Mouse (Mus musculus): ENCODE measurements at regions not wholly inside any gene's neighbourhood (a gene's known extent, or its start where the extent isn't known, plus 50 kb on each side); places are given as distances from the start of the nearest gene placed in this dataset.

GRCm38 (mm10) chr8:36304809-36305208 is 539.2 kb downstream of the Gm19410 start:
- no peak overlapping the region for H3ac ChIP-seq (ENCODE audit: control insufficient read depth, insufficient read length, low read depth)
- H3K79me2 ChIP-seq (ENCODE audit: control insufficient read depth, insufficient read depth), result no peaks in the 10 kb centered on the region
- no peak for TF ChIP-seq CEBPB (IDR thresholded peaks at IDR 0.05; ENCODE audit: low read depth)
- TF ChIP-seq MYOD1 (IDR thresholded peaks at IDR 0.05; ENCODE audit: control insufficient read depth, insufficient read length, low read depth), result no peak
- no peak for TF ChIP-seq MAX (IDR thresholded peaks at IDR 0.05)
- no peak for TF ChIP-seq FOSL1 (IDR thresholded peaks at IDR 0.05; ENCODE audit: insufficient read depth, low read length, poor library complexity, severe bottlenecking)
- TF ChIP-seq CTCF (IDR thresholded peaks at IDR 0.05; ENCODE audit: control insufficient read depth, insufficient read depth, insufficient read length), result no peak
- no peak for TF ChIP-seq MYOG (IDR thresholded peaks at IDR 0.05; ENCODE audit: control insufficient read depth, extremely low read depth, insufficient read length)
- no peak for TF ChIP-seq USF1 (IDR thresholded peaks at IDR 0.05; ENCODE audit: low read depth)
- H3K27me3 ChIP-seq (ENCODE audit: control insufficient read depth, insufficient read depth, insufficient read length), result peaks cover under 1% of the 10 kb centered on the region
- H3K4me3 ChIP-seq (ENCODE audit: insufficient read depth, poor library complexity, severe bottlenecking), result no peak overlapping the region
- no peaks in the 10 kb centered on the region for H3K79me3 ChIP-seq (ENCODE audit: low read depth)
- no peaks in the 10 kb centered on the region for H3K36me3 ChIP-seq (ENCODE audit: control insufficient read depth, insufficient read depth)

DNA sequence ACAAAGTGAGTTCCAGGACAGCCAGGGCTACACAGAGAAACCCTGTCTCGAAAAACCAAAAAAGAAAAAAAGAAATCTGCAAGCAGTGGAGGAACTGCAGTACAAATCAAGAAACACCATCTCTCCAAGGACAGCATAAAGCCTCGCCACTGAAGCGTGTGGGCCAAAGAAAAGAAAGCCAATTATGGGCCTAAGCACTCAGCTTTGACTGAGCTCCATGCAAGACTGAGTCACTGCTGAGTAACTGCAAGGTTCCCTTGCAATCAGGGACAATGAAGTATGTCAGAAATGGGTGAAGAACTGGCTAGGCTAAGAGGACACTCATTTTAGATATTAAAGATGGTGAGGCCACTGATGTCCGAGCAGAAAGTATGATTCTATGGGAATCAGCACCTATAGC is 540.7 kb downstream of the Gm19410 start:
- H3ac ChIP-seq (ENCODE audit: control insufficient read depth, insufficient read length, low read depth), result no peak overlapping the region
- TF ChIP-seq MYOG (IDR thresholded peaks at IDR 0.05; ENCODE audit: control insufficient read depth, extremely low read depth, insufficient read length) (no peak), FOSL1 (IDR thresholded peaks at IDR 0.05; ENCODE audit: insufficient read depth, low read length, poor library complexity, severe bottlenecking) (no peak), CTCF (IDR thresholded peaks at IDR 0.05; ENCODE audit: control insufficient read depth, insufficient read depth, insufficient read length) (no peak), MYOD1 (IDR thresholded peaks at IDR 0.05; ENCODE audit: control insufficient read depth, insufficient read length, low read depth) (no peak), CEBPB (IDR thresholded peaks at IDR 0.05; ENCODE audit: low read depth) (no peak), USF1 (IDR thresholded peaks at IDR 0.05; ENCODE audit: low read depth) (no peak), MAX (IDR thresholded peaks at IDR 0.05) (no peak)

DNA sequence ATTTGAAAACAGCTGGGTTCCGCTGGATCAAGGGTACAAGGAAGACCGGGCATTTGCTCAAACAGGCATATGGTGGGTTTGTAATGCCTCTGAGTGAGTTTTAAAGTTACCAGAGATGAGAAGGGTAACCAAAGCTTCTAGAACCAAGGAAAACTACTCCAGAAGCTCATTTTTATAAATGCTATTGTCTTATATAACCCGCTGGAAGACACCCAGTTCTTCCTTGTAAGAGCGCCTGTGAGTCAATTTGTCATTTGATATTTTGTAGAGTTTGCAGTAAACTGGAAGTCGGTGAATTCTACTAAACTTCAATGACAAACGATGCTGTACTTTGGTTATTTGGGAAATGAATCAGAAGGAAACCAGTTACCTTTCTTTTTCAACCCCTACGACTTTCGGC is 541.9 kb downstream of the Gm19410 start:
- Histone ChIP-seq H3K27me3 (ENCODE audit: control insufficient read depth, insufficient read depth, insufficient read length) (peaks cover 15% of the 10 kb centered on the region), H3K4me3 (ENCODE audit: insufficient read depth, poor library complexity, severe bottlenecking) (no peak overlapping the region)
- TF ChIP-seq MAX (IDR thresholded peaks at IDR 0.05) (no peak), MYOD1 (IDR thresholded peaks at IDR 0.05; ENCODE audit: control insufficient read depth, insufficient read length, low read depth) (no peak), CEBPB (IDR thresholded peaks at IDR 0.05; ENCODE audit: low read depth) (no peak), MYOG (IDR thresholded peaks at IDR 0.05; ENCODE audit: control insufficient read depth, extremely low read depth, insufficient read length) (no peak), FOSL1 (IDR thresholded peaks at IDR 0.05; ENCODE audit: insufficient read depth, low read length, poor library complexity, severe bottlenecking) (no peak), CTCF (IDR thresholded peaks at IDR 0.05; ENCODE audit: control insufficient read depth, insufficient read depth, insufficient read length) (no peak), USF1 (IDR thresholded peaks at IDR 0.05; ENCODE audit: low read depth) (no peak)

More for the DNA sequence above, 540.7 kb downstream of the Gm19410 start:
- Histone ChIP-seq H3K36me3 (ENCODE audit: control insufficient read depth, insufficient read depth) (no peaks in the 10 kb centered on the region), H3K27me3 (ENCODE audit: control insufficient read depth, insufficient read depth, insufficient read length) (peaks cover 8% of the 10 kb centered on the region), H3K4me3 (ENCODE audit: insufficient read depth, poor library complexity, severe bottlenecking) (no peak overlapping the region), H3K79me2 (ENCODE audit: control insufficient read depth, insufficient read depth) (no peaks in the 10 kb centered on the region), H3K79me3 (ENCODE audit: low read depth) (no peaks in the 10 kb centered on the region)

DNA sequence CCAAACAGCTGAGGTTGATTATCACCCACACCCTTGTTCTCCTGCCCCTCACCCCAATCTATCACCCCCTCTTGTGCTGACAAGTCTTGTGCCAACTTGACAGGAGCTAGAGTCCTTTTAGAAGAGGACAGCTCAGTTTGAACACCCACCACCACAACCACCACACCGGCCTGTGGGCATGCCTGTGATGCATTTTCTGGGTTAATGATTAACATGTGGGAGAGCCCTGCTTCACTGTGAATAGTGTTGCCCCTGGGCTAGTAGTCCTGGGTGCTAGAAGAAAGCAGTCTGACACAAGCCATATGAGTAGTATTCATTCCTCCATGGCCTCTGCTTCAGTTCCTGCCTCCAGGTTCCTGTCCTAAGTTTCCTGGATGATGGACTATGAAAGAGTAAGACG is 542.5 kb downstream of the Gm19410 start:
- no peaks in the 10 kb centered on the region for H3K36me3 ChIP-seq (ENCODE audit: control insufficient read depth, insufficient read depth)
- no peaks in the 10 kb centered on the region for H3K79me2 ChIP-seq (ENCODE audit: control insufficient read depth, insufficient read depth)
- peaks cover 15% of the 10 kb centered on the region for H3K27me3 ChIP-seq (ENCODE audit: control insufficient read depth, insufficient read depth, insufficient read length)
- H3ac ChIP-seq (ENCODE audit: control insufficient read depth, insufficient read length, low read depth), result no peak overlapping the region
- TF ChIP-seq MAX (IDR thresholded peaks at IDR 0.05), result no peak
- no peak for TF ChIP-seq USF1 (IDR thresholded peaks at IDR 0.05; ENCODE audit: low read depth)
- TF ChIP-seq FOSL1 (IDR thresholded peaks at IDR 0.05; ENCODE audit: insufficient read depth, low read length, poor library complexity, severe bottlenecking), result no peak
- TF ChIP-seq MYOG (IDR thresholded peaks at IDR 0.05; ENCODE audit: control insufficient read depth, extremely low read depth, insufficient read length), result no peak
- no peak for TF ChIP-seq MYOD1 (IDR thresholded peaks at IDR 0.05; ENCODE audit: control insufficient read depth, insufficient read length, low read depth)
- TF ChIP-seq CEBPB (IDR thresholded peaks at IDR 0.05; ENCODE audit: low read depth), result no peak
- no peak for TF ChIP-seq CTCF (IDR thresholded peaks at IDR 0.05; ENCODE audit: control insufficient read depth, insufficient read depth, insufficient read length)
- H3K79me3 ChIP-seq (ENCODE audit: low read depth), result no peaks in the 10 kb centered on the region
- no peak overlapping the region for H3K4me3 ChIP-seq (ENCODE audit: insufficient read depth, poor library complexity, severe bottlenecking)

More for the DNA sequence above, 541.9 kb downstream of the Gm19410 start:
- H3ac ChIP-seq (ENCODE audit: control insufficient read depth, insufficient read length, low read depth), result no peak overlapping the region
- no peaks in the 10 kb centered on the region for H3K79me3 ChIP-seq (ENCODE audit: low read depth)
- H3K36me3 ChIP-seq (ENCODE audit: control insufficient read depth, insufficient read depth), result no peaks in the 10 kb centered on the region
- no peaks in the 10 kb centered on the region for H3K79me2 ChIP-seq (ENCODE audit: control insufficient read depth, insufficient read depth)

DNA sequence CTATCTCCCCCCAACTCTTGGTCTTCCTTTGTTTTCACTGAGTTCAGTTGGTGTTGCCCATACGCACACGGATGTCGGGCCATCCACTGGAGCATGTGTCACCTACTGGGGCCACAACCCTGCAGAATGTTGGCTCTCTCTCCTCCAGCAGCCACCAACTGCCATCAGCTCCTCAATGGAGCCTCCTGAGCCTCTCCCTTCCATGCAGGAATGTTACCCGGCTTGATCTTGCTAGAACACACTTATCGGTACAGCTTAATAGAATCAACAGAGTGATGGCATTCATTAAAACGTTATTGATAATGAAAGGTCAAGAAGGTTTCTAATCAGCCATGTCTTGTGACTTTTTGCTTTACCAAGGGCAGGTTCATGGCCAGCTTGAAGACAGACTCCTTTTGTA is 543.7 kb downstream of the Gm19410 start:
- no peaks in the 10 kb centered on the region for H3K36me3 ChIP-seq (ENCODE audit: control insufficient read depth, insufficient read depth)
- no peak overlapping the region for H3ac ChIP-seq (ENCODE audit: control insufficient read depth, insufficient read length, low read depth)
- no peaks in the 10 kb centered on the region for H3K79me3 ChIP-seq (ENCODE audit: low read depth)
- peaks cover 15% of the 10 kb centered on the region for H3K27me3 ChIP-seq (ENCODE audit: control insufficient read depth, insufficient read depth, insufficient read length)
- no peak overlapping the region for H3K4me3 ChIP-seq (ENCODE audit: insufficient read depth, poor library complexity, severe bottlenecking)
- no peak for TF ChIP-seq CEBPB (IDR thresholded peaks at IDR 0.05; ENCODE audit: low read depth)
- TF ChIP-seq FOSL1 (IDR thresholded peaks at IDR 0.05; ENCODE audit: insufficient read depth, low read length, poor library complexity, severe bottlenecking), result no peak
- TF ChIP-seq MAX (IDR thresholded peaks at IDR 0.05), result no peak
- TF ChIP-seq MYOD1 (IDR thresholded peaks at IDR 0.05; ENCODE audit: control insufficient read depth, insufficient read length, low read depth), result no peak
- TF ChIP-seq USF1 (IDR thresholded peaks at IDR 0.05; ENCODE audit: low read depth), result no peak
- no peak for TF ChIP-seq MYOG (IDR thresholded peaks at IDR 0.05; ENCODE audit: control insufficient read depth, extremely low read depth, insufficient read length)
- TF ChIP-seq CTCF (IDR thresholded peaks at IDR 0.05; ENCODE audit: control insufficient read depth, insufficient read depth, insufficient read length), result no peak
- H3K79me2 ChIP-seq (ENCODE audit: control insufficient read depth, insufficient read depth), result no peaks in the 10 kb centered on the region

DNA sequence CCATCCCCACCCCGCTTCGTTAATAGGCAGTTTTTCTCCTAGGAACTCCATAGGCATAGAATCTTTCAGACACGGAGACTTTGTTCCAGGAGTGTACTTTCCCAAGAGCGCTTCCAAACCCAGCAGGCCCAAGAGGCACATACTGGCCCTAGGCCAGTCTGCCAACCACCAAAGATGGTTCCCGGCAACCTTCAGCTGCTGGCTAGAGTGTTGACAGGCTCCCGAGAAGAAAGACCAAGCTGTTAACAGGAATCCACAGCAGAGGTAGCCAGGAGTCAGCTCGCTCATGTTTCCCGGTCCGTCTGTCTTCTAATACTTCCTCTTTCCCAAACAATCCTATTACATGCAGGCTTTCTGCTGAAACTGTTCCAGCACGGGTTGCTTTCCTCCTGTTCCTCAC is 544.4 kb downstream of the Gm19410 start:
- TF ChIP-seq MYOD1 (IDR thresholded peaks at IDR 0.05; ENCODE audit: control insufficient read depth, insufficient read length, low read depth) (no peak), CEBPB (IDR thresholded peaks at IDR 0.05; ENCODE audit: low read depth) (no peak), MAX (IDR thresholded peaks at IDR 0.05) (no peak), CTCF (IDR thresholded peaks at IDR 0.05; ENCODE audit: control insufficient read depth, insufficient read depth, insufficient read length) (no peak), USF1 (IDR thresholded peaks at IDR 0.05; ENCODE audit: low read depth) (no peak), FOSL1 (IDR thresholded peaks at IDR 0.05; ENCODE audit: insufficient read depth, low read length, poor library complexity, severe bottlenecking) (no peak), MYOG (IDR thresholded peaks at IDR 0.05; ENCODE audit: control insufficient read depth, extremely low read depth, insufficient read length) (no peak)
- no peaks in the 10 kb centered on the region for H3K79me2 ChIP-seq (ENCODE audit: control insufficient read depth, insufficient read depth)

More for the DNA sequence above, 544.4 kb downstream of the Gm19410 start:
- H3K4me3 ChIP-seq (ENCODE audit: insufficient read depth, poor library complexity, severe bottlenecking), result no peak overlapping the region
- H3K79me3 ChIP-seq (ENCODE audit: low read depth), result no peaks in the 10 kb centered on the region
- H3ac ChIP-seq (ENCODE audit: control insufficient read depth, insufficient read length, low read depth), result no peak overlapping the region
- H3K36me3 ChIP-seq (ENCODE audit: control insufficient read depth, insufficient read depth), result no peaks in the 10 kb centered on the region
- H3K27me3 ChIP-seq (ENCODE audit: control insufficient read depth, insufficient read depth, insufficient read length), result peaks cover 15% of the 10 kb centered on the region
